Mouse (Mus musculus): ENCODE measurements at regions not wholly inside any gene's neighbourhood (a gene's known extent, or its start where the extent isn't known, plus 50 kb on each side); places are given as distances from the start of the nearest gene placed in this dataset.

GRCm38 (mm10) chr10:120616406-120617015 lies 140.2 kb upstream of the Hmga2 start:
- DNase-seq (ENCODE audit: low read depth, low spot score): no peak

- no peak for DNase-seq (ENCODE audit: low read depth, low spot score)
Observed at GRCm38 (mm10) chr10:120612351-120612750, 136.1 kb upstream of the Hmga2 start.

GRCm38 (mm10) chr10:120610076-120610475 lies 133.8 kb upstream of the Hmga2 start:
- DNase-seq (ENCODE audit: low read depth, low spot score): peak; percentile 24

- DNase-seq (ENCODE audit: low read depth, low spot score): no peak
Observed at GRCm38 (mm10) chr10:120604506-120604905, 128.2 kb upstream of the Hmga2 start.

- no peak for DNase-seq (ENCODE audit: low read depth, low spot score)
Observed at GRCm38 (mm10) chr10:120603167-120603566, 126.9 kb upstream of the Hmga2 start.

GRCm38 (mm10) chr10:120600735-120601134 lies 124.5 kb upstream of the Hmga2 start:
- DNase-seq (ENCODE audit: low read depth, low spot score): no peak

GRCm38 (mm10) chr10:120599551-120599950 lies 123.3 kb upstream of the Hmga2 start:
- no peak for DNase-seq (ENCODE audit: low read depth, low spot score)

GRCm38 (mm10) chr10:120597320-120597887 lies 121.1 kb upstream of the Hmga2 start:
- no peak for DNase-seq (ENCODE audit: low read depth, low spot score)

GRCm38 (mm10) chr10:120595145-120595544 lies 118.9 kb upstream of the Hmga2 start:
- DNase-seq (ENCODE audit: low read depth, low spot score): no peak

- no peak for DNase-seq (ENCODE audit: low read depth, low spot score)
Observed at GRCm38 (mm10) chr10:120593876-120594275, 117.6 kb upstream of the Hmga2 start.

- no peak for DNase-seq (ENCODE audit: low read depth, low spot score)
Observed at GRCm38 (mm10) chr10:120589659-120590058, 113.4 kb upstream of the Hmga2 start.

GRCm38 (mm10) chr10:120587854-120588633 lies 111.8 kb upstream of the Hmga2 start:
- no peak for DNase-seq (ENCODE audit: low read depth, low spot score)

- peak; percentile 42 for DNase-seq (ENCODE audit: low read depth, low spot score)
Observed at GRCm38 (mm10) chr10:120587179-120587578, 110.9 kb upstream of the Hmga2 start.

- DNase-seq (ENCODE audit: low read depth, low spot score): no peak
Observed at GRCm38 (mm10) chr10:120582497-120582896, 106.2 kb upstream of the Hmga2 start.

- no peak for DNase-seq (ENCODE audit: low read depth, low spot score)
Observed at GRCm38 (mm10) chr10:120581547-120581946, 105.3 kb upstream of the Hmga2 start.

GRCm38 (mm10) chr10:120576886-120577285 lies 100.6 kb upstream of the Hmga2 start:
- DNase-seq (ENCODE audit: low read depth, low spot score): no peak

- no peak for DNase-seq (ENCODE audit: low read depth, low spot score)
Observed at GRCm38 (mm10) chr10:120576148-120576547, 99.9 kb upstream of the Hmga2 start.

GRCm38 (mm10) chr10:120571340-120571739 lies 95.1 kb upstream of the Hmga2 start:
- DNase-seq (ENCODE audit: low read depth, low spot score): no peak

GRCm38 (mm10) chr10:120565992-120566391 lies 89.7 kb upstream of the Hmga2 start:
- DNase-seq (ENCODE audit: low read depth, low spot score): no peak

- no peak for DNase-seq (ENCODE audit: low read depth, low spot score)
Observed at GRCm38 (mm10) chr10:120564859-120565258, 88.6 kb upstream of the Hmga2 start.

GRCm38 (mm10) chr10:120563926-120564325 lies 87.7 kb upstream of the Hmga2 start:
- no peak for DNase-seq (ENCODE audit: low read depth, low spot score)

- no peak for DNase-seq (ENCODE audit: low read depth, low spot score)
Observed at GRCm38 (mm10) chr10:120561821-120562220, 85.6 kb upstream of the Hmga2 start.
